Mouse (Mus musculus) heart, embryonic 14.5 days (tissue): ENCODE measurements around the gene Ryr2. TPM values are rescaled to one million over a fixed set of nuclear protein-coding genes. Genes with fewer than 3 reads are reported as not detected.

ENCODE experiments used
- ATAC-seq: fragments of 200-750 bp; cut with Nextera tagmentation; 2 replicates; pipeline ENCODE4 v1.8.0; 2017; ENCODE audit warnings: low read depth, moderate TSS enrichment; ENCODE audit not compliant: insufficient number of reproducible peaks, insufficient read depth, low FRiP score
- H3K27ac ChIP-seq, 2 experiments: fragments of 200-500 bp in 1 of 2; fragments of 300-500 bp in 1 of 2; sonication (generic) in 1 of 2; replicated peaks in 1 of 2; 2 replicates each; pipeline ENCODE4 v1.5.1; 2012 to 2014; ENCODE audit warnings: low read depth in 2 of 2, low read length in 2 of 2, control low read depth in 1 of 2, mild to moderate bottlenecking in 1 of 2, mixed read lengths in 1 of 2; ENCODE audit not compliant: control insufficient read depth in 1 of 2, insufficient read depth in 1 of 2
- H3K27me3 ChIP-seq: fragments of 300-500 bp; sonication (generic); 2 replicates; pipeline ENCODE4 v1.6.1; 2014; ENCODE audit warnings: mild to moderate bottlenecking, low read length, control low read depth; ENCODE audit not compliant: control insufficient read depth, insufficient read depth
- H3K36me3 ChIP-seq: fragments of 300-500 bp; sonication (generic); 2 replicates; pipeline ENCODE4 v1.6.1; 2014; ENCODE audit warnings: mild to moderate bottlenecking, control low read depth, low read length, mixed read lengths; ENCODE audit not compliant: control insufficient read depth, insufficient read depth
- H3K4me1 ChIP-seq, 2 experiments: fragments of 200-500 bp in 1 of 2; fragments of 300-500 bp in 1 of 2; sonication (generic) in 1 of 2; 2 replicates each; pipeline ENCODE4 v1.6.1; 2012 to 2014; ENCODE audit warnings: low read length in 2 of 2, control low read depth in 1 of 2, mixed read lengths in 1 of 2; ENCODE audit not compliant: control insufficient read depth in 2 of 2, insufficient read depth in 2 of 2
- H3K4me2 ChIP-seq: fragments of 300-500 bp; sonication (generic); 2 replicates; pipeline ENCODE4 v1.6.1; 2014; ENCODE audit warnings: mild to moderate bottlenecking, low read length
- H3K4me3 ChIP-seq, 2 experiments: fragments of 200-500 bp in 1 of 2; fragments of 300-500 bp in 1 of 2; sonication (generic) in 1 of 2; 2 replicates each; pipeline ENCODE4 v1.5.1; 2012 to 2014; ENCODE audit warnings: low read length in 2 of 2, mild to moderate bottlenecking in 2 of 2, control low read depth in 1 of 2, low read depth in 1 of 2, moderate library complexity in 1 of 2; ENCODE audit not compliant: control insufficient read depth in 1 of 2, insufficient read depth in 1 of 2
- H3K9ac ChIP-seq: fragments of 300-500 bp; sonication (generic); 2 replicates; pipeline ENCODE4 v1.6.1; 2014; ENCODE audit warnings: mild to moderate bottlenecking, low read length
- H3K9me3 ChIP-seq: fragments of 300-500 bp; sonication (generic); 2 replicates; pipeline ENCODE4 v1.6.1; 2016; ENCODE audit warnings: low read length, control low read depth; ENCODE audit not compliant: control insufficient read depth
- WGBS: fragments of 180-500 bp; shearing (Covaris S2); extraction: QIAGEN DNeasy Blood & Tissue Kit; methylation state at CpG from one replicate; pipeline ENCODE4 v1.1.7; 2014; 5-methylcytosine and 5-hydroxymethylcytosine counted together
- polyA plus RNA-seq: library from polyadenylated mRNA; unstranded; fragments of >200 nt; fragmentation: Nextera tagmentation; extraction: Ambion mirVana; gene quantifications from 2 replicates; pipeline ENCODE4 v1.2.1, GENCODE M21; 2014

Gene Ryr2
- polyA plus RNA-seq, 1 experiment from 2014 or later = 69.1 TPM

GRCm38 (mm10) chr13:11880503-11881227 is 226.1 kb downstream of the Ryr2 start:
- Histone ChIP-seq H3K9ac (no peak overlapping the region), H3K27ac (no peak overlapping the region), H3K36me3 (peaks cover 64% of the 10 kb centered on the region), H3K27me3 (no peaks in the 10 kb centered on the region), H3K4me2 (no peak overlapping the region), H3K4me3 (no peak overlapping the region), H3K9me3 (no peaks in the 10 kb centered on the region), H3K4me1 (peaks cover 0 to 10% of the 10 kb centered on the region in 2 experiments; a peak in 2 of 4 replicates)
- no peak for ATAC-seq
- 85% methylated on average over 10 of the region's 10 CpGs for WGBS

GRCm38 (mm10) chr13:11879037-11879436 is 227.7 kb downstream of the Ryr2 start:
- Histone ChIP-seq H3K27ac (no peak overlapping the region), H3K9ac (no peak overlapping the region), H3K36me3 (peaks cover 59% of the 10 kb centered on the region), H3K27me3 (no peaks in the 10 kb centered on the region), H3K4me1 (peaks cover 0 to 10% of the 10 kb centered on the region in 2 experiments; a peak in 2 of 4 replicates), H3K9me3 (no peaks in the 10 kb centered on the region), H3K4me2 (no peak overlapping the region), H3K4me3 (no peak overlapping the region)
- 47% methylated on average over 3 of the region's 3 CpGs for WGBS
- ATAC-seq = no peak

GRCm38 (mm10) chr13:11874852-11875251 is 231.9 kb downstream of the Ryr2 start:
- H3K4me3 ChIP-seq = no peak overlapping the region
- no peaks in the 10 kb centered on the region for H3K9me3 ChIP-seq
- no peaks in the 10 kb centered on the region for H3K27me3 ChIP-seq
- H3K4me2 ChIP-seq = no peak overlapping the region
- H3K36me3 ChIP-seq = peaks cover 58% of the 10 kb centered on the region
- no peak for ATAC-seq
- no peak overlapping the region for H3K27ac ChIP-seq
- H3K4me1 ChIP-seq = peaks cover 0 to 6% of the 10 kb centered on the region in 2 experiments; a peak in 2 of 4 replicates
- no peak overlapping the region for H3K9ac ChIP-seq
- 10% methylated on average over 1 of the region's 1 CpGs for WGBS

- H3K4me3 ChIP-seq = no peak overlapping the region
- no peak overlapping the region for H3K4me2 ChIP-seq
- no peaks in the 10 kb centered on the region for H3K9me3 ChIP-seq
- no peak for ATAC-seq
- no peak overlapping the region for H3K27ac ChIP-seq
- no peak overlapping the region for H3K9ac ChIP-seq
- H3K4me1 ChIP-seq = no peaks in the 10 kb centered on the region
- 68% methylated on average over 1 of the region's 1 CpGs for WGBS
- peaks cover 57% of the 10 kb centered on the region for H3K36me3 ChIP-seq
- no peaks in the 10 kb centered on the region for H3K27me3 ChIP-seq
These were observed 236.8 kb downstream of the Ryr2 start for GRCm38 (mm10) chr13:11869971-11870370.

- 83% methylated on average over 2 of the region's 2 CpGs for WGBS
- peaks cover 60% of the 10 kb centered on the region for H3K36me3 ChIP-seq
- ATAC-seq = no peak
- H3K27ac ChIP-seq = no peak overlapping the region
- no peak overlapping the region for H3K4me2 ChIP-seq
- no peaks in the 10 kb centered on the region for H3K4me1 ChIP-seq
- no peak overlapping the region for H3K4me3 ChIP-seq
- H3K9ac ChIP-seq = no peak overlapping the region
- H3K27me3 ChIP-seq = no peaks in the 10 kb centered on the region
- no peaks in the 10 kb centered on the region for H3K9me3 ChIP-seq
These were observed 237.3 kb downstream of the Ryr2 start for GRCm38 (mm10) chr13:11869486-11869885.

GRCm38 (mm10) chr13:11868979-11869378 is 237.8 kb downstream of the Ryr2 start:
- no peak for ATAC-seq
- peaks cover 60% of the 10 kb centered on the region for H3K36me3 ChIP-seq
- no peak overlapping the region for H3K4me2 ChIP-seq
- no peaks in the 10 kb centered on the region; a peak in 1 of 4 replicates for H3K4me1 ChIP-seq
- no peak overlapping the region for H3K4me3 ChIP-seq
- WGBS = 69% methylated on average over 2 of the region's 2 CpGs
- H3K27me3 ChIP-seq = no peaks in the 10 kb centered on the region
- H3K9ac ChIP-seq = no peak overlapping the region
- H3K27ac ChIP-seq = no peak overlapping the region
- no peaks in the 10 kb centered on the region for H3K9me3 ChIP-seq

GRCm38 (mm10) chr13:11868056-11868455 is 238.7 kb downstream of the Ryr2 start:
- Histone ChIP-seq H3K36me3 (peaks cover 60% of the 10 kb centered on the region), H3K27me3 (no peaks in the 10 kb centered on the region), H3K27ac (no peak overlapping the region), H3K9ac (no peak overlapping the region), H3K9me3 (no peaks in the 10 kb centered on the region), H3K4me1 (no peaks in the 10 kb centered on the region; a peak in 1 of 4 replicates), H3K4me3 (no peak overlapping the region), H3K4me2 (no peak overlapping the region)
- no peak for ATAC-seq
- WGBS = 70% methylated on average over 7 of the region's 7 CpGs

GRCm38 (mm10) chr13:11865261-11865660 is 241.5 kb downstream of the Ryr2 start:
- Histone ChIP-seq H3K9ac (no peak overlapping the region), H3K9me3 (no peaks in the 10 kb centered on the region), H3K36me3 (peaks cover 61% of the 10 kb centered on the region), H3K27ac (no peak overlapping the region), H3K4me2 (no peak overlapping the region), H3K4me1 (no peaks in the 10 kb centered on the region; a peak in 1 of 4 replicates), H3K27me3 (no peaks in the 10 kb centered on the region), H3K4me3 (no peak overlapping the region)
- ATAC-seq = no peak
- 78% methylated on average over 3 of the region's 3 CpGs for WGBS
